Mouse (Mus musculus): ENCODE results near the gene Anapc11. TPM values are rescaled to one million over a fixed set of nuclear protein-coding genes. Genes with fewer than 3 reads are reported as not detected.

Gene Anapc11
- total RNA-seq, 2 experiments from 2014 or later = 54.0 to 55.6 TPM

DNA sequence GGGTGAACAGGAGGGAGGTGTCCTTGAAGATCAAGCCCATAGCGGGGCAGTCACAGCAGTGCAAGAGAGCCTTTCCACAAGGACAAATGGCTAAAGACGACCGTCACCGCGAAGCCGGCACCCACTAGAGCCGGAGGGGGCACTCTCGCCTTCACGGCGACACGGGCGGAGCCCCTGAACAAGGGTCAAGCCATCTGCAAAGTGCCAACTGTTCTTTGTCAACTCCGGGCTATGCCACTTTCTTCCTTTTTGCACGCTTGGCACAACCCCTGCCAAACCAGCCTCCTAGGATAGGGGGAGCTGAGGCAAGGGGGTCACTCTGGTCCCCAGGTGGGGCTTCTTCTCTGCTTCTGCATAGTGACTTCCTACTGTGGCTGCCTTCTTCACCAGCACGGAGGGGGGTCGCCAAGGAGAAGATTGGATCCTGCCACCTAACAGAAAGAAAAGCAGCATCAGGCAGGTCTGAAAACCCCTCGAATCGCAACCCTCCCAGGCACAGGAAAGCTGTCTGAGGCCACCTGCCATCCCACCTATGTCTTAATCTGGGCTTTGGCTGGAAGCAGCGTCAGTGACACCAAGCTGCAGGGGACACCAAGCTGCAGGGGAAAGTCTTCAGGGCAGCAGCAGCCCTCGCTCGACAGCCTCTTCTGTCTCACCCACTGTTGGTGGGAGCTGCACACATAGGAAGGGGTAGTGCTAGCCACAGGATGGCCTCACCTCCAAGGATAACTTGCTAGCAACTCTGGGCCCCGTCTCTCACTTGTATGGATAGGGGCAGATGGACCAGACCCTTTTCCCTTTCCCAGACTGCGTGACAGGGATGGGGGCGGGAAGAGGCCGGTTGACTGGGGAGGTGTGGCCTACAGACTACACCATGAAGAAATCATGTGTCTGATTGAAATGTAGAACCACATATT is 20.7 kb downstream of the Anapc11 start:
- intact Hi-C loops (cut with DNase I; ENCODE audit: low total_unique reads) = no loop called here
- DNase-seq = no peak

DNA sequence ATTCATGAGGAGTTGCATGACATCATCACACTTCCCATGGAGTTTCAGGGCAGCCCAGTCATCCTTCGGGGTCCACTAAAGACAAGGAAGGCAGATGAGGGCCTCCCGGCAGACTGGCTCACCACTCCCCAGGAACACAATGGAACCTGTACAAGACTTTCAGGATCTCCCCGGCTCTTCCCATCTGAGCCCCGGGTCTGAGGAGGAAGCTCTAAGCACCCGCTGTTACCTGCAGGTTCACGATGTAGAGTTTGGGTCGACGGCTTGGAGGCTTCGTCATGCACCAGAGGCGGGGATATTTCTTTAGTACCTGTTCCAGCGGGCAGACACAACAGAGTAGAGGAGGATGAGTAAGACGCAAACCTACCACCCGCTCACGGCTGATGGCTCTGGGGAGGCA is 22.0 kb downstream of the Anapc11 start:
- intact Hi-C loops (cut with DNase I; ENCODE audit: low total_unique reads) = no loop called here

DNA sequence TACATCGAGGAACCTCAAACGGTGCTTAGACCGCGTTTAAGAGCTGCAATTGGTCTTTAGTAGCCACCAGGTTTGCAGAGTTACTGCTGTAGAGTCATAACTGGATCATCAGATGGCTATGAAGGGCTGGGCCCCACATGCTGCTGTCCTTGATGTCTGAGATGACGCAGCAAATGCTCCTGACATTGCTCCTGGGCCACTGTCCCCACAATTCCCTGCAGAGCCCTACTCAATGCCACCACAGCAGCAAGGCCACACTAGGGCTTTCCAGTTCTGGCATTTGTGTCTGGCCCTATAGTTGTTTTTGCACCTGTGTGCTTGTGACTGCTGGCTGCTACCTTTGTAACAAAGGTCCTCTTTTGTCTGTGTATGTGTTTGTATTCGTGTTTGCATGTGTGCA is 24.6 kb downstream of the Anapc11 start:
- intact Hi-C loops (cut with DNase I; ENCODE audit: low total_unique reads) = no loop called here
- DNase-seq = no peak

More for the DNA sequence above, 22.0 kb downstream of the Anapc11 start:
- DNase-seq = no peak

DNA sequence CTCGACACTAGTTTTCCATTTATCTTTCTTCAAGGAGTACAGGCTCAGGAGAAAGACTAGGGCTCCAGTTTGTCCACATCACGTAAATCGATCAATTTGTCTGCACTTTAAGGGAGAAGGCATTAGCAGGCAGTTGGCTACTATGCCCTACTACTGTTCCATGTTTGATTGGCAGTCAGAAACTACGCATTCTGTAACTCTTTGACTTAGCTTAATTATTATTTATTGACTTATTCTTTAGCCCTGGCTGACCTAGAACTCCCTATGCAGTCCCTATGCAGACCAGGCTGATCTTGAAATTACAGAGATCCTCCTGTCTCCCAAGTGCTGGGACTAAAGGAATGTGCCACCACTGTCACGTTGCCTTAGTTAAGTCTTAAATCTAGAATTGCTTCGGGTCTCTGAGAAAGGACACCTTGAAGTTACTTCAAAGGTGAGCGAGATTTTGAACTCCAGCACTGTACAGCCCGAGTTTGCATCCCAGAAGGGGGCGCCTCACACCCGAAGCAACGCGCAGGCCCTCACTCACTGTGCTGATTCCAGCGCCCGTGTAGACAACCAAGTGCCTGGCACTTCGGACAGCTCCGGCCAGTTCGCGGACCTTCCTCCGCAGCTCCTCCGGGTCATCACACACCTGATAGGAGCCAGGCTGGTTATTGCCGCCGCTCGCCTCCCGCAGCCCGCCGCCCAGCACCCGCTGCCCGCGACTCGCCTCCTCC is 25.9 kb downstream of the Anapc11 start:
- intact Hi-C loops (cut with DNase I; ENCODE audit: low total_unique reads) = no loop called here
- peak; percentile 69 for DNase-seq

DNA sequence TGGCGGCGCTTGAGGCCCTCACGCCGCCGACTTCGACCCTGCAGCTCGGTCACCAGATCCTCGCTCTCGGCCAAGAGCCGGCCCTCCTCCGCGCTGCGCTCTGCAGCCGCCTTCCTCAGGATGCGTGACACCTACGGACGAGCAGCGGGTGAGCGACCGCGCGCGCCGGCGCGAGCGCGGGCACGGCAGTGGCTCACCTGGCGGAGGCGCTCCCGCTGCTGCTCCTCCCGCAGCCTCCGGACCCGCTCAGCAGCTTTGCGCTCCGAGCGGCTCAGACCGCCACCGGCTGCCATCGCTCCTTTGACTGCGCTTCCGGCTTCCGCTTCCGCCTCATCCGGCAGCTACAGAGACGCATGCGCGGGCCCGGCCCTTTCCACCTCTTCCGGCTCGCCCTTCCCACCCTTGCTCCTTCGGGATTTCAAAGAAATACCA is 26.5 kb downstream of the Anapc11 start:
- peak; percentile 89 for DNase-seq
- intact Hi-C loops (cut with DNase I; ENCODE audit: low total_unique reads) = no loop called here

DNA sequence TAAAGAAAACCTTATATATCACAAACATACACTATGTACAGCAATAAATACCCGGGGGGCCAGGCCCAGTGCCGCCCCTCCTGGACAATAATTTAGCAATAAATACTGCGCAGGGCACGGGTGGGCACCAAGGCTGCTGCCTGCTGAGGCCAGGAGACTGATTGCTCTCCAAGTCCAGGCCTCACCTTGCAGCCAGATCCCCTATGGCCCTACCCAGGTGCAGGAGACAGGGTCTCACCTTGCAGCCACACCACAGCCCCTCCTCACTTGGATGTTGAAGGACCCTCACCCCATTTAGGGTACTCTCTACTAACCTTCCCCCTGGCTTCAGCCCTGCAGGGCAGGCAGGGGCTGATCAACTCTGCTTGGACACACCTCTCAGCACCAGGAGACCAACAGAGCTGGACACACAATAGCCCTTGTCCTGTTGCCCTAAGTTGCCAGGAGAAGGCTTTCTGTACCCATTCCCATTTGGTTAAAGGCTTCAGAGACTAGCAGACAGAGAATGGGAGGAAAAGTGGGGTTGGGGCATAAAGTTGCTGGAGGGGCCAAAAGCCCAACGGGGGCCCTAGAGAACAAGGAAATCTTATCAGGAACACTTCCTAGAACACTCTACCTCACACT is 27.0 kb downstream of the Anapc11 start, which contains the start of gene Sirt7:
Sirt7 (minus strand) TSS at position 89 of the 624 bp plus-strand sequence.
- DNase-seq = no peak
- intact Hi-C loops (cut with DNase I; ENCODE audit: low total_unique reads) = no loop called here

DNA sequence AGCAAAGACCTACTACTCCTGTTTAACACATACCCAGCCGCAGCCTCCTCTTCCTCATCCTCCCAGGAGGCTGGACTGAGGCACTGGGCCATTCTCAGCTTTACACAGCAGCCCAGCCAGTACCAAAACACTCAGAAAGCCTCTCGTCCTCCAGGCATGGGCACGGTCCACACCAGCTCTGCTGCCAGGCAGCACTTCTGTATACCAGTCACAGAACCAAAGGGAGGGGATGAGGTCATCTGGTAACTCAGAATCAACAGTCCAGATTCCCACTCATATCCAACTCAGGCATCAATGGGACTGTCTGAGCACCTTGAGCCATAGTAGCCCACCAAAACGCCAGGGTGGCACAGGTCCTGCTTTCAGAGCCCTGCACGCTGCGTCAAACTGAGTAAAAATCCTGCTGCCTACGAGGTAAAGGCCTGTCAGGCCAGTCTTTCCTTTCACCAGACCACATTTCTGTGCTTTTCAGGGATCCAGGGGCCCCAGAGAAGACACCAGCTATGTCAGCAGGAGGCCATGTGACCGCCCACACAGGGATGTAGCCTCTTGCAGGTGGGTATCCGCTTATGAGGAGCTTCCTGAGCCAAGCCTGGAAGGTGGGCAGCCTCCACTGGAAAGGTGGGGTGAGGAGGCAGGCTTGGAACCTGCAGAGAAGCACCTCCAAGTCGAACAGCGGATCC is 28.7 kb downstream of the Anapc11 start:
- intact Hi-C loops (cut with DNase I; ENCODE audit: low total_unique reads) = no loop called here
- no peak for DNase-seq

DNA sequence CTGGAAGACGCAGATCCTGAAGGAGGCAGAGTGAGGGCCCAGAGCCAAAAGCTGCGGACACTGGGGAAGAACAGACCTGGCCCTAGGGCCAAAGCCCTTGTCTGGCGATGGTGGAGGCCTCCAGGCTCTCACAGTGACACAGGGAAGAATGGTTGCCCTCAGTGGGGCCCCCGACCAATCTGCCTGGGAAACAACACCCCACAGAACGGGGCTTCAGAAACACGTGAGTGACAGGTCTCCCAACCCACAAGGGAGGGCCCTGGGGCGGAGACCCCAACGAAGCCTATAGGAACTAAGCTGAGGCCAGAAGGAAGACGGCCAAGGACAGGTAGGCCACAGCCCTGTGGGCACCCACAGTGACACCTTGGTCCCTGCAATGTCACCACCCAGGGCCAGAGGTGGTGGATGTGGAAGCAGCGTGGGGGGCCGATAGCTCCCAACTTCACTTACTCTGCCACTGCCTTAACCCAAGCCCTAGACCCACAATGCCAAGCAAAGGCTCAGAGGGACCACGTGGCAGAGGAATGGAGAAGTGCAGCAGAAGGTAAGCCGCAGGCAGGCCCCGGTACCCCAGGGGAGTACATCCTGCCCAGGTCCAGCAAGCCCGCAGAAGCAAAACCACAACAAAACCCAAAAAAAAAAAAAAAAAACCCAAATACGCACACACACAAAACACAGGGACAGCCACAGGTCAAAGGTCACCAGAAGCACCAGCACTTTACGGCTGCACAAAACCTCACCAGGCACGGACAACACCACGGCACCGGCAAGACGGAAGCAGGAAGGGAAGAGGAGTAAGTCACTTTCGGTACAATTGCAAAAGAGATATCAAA is 29.5 kb downstream of the Anapc11 start:
- intact Hi-C loops (cut with DNase I; ENCODE audit: low total_unique reads) = no loop called here
- DNase-seq = no peak

DNA sequence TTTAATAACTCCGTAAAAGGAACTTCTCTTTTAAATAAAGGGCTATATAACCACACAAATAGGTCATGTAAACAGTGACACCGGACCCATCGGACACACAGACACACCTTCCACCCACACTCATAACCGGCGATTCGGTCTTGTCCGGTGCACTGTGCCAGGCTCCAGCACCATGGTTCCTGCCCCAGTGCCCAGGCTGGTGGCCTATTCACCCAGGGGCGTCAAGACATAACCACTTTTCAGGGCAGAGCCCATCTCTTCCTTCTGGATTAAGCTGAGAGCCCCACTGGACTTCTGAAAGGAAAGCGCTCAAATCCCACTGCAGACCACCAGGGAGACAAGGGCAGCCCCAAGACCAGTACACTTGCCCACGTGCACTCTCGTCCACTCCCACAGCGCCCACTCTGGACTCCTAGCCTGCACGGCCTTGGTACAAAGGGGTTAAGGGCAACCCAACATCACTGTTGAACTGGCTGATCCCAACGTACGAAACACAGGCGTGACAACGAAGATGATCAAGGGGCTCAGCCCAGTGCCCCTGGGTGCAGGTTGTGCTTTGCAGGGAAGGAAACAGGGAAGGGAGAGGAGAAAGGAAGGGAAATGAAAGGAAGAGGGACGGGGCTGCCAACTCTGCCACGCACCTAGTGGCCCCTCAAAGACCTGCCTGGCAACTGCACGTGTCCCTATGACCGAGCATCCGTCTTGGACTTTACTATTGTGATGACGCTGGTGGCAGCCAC is 30.6 kb downstream of the Anapc11 start:
- DNase-seq = no peak
- intact Hi-C loops (cut with DNase I; ENCODE audit: low total_unique reads) = no loop called here

DNA sequence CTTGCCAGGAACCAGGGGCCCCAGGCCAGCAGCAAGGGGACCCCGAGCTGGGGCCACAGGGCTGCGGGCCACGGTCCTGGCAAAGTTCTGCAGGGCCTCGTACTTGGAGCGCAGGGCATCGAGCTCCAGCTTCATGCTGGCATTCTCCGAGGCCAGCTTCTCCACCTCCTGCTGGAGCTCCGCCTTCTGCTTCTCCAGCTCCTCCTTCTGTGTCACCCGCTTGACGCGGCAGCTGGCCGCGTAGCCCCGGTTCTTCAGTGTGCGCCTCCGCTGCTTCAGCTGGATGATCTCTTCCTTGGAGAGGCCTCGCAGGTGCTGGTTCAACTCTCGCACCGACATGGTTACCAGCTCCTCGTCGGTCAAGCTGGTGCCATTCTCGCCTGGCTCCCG is 31.1 kb downstream of the Anapc11 start:
- intact Hi-C loops (cut with DNase I; ENCODE audit: low total_unique reads) = no loop called here
- no peak for DNase-seq

DNA sequence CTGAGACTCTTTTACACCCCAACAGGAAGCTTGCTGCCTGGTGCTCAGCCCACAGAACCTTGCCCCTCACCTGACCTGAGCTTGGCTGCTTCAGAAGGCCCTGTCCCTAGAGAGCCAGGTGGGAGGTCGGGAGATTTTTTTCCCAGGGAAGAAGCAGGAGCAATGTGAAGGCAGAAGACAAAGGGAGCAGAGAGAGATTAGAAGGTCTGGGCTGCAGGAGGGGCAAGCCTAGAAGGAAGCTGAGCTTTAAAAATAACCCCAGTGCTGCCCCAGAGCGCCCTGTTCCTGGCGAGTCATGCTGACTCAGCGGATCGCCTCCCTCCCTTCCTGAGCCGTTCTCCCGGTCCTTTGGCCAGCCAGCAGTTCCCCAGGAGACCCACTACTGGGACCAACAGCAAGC is 31.7 kb downstream of the Anapc11 start:
- DNase-seq = peak; percentile 61
- intact Hi-C loops (cut with DNase I; ENCODE audit: low total_unique reads) = no loop called here

DNA sequence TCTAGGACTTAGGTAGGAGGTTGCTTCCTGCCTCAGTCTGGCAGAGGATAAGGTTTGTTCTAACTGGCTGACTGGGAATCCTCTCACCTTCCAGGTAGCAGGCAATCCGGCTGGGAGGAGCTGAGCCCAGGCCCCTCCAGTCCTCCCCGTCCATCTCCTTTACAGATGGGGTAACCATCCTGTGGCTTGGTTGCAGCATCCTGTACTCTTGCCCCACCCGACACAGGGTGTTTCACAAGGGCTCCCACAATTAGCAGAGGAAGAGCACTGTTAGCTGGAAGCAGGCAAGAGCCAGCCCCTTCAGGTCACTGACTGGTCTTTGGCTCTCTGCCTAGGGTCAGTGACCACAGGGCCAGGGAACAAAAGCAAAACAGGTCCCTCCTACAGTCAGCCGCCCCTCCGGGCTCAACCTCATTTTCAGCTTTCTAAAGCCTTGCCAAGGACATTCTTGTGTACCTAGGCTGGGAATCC is 32.2 kb downstream of the Anapc11 start:
- no peak for DNase-seq
- intact Hi-C loops (cut with DNase I; ENCODE audit: low total_unique reads) = no loop called here

DNA sequence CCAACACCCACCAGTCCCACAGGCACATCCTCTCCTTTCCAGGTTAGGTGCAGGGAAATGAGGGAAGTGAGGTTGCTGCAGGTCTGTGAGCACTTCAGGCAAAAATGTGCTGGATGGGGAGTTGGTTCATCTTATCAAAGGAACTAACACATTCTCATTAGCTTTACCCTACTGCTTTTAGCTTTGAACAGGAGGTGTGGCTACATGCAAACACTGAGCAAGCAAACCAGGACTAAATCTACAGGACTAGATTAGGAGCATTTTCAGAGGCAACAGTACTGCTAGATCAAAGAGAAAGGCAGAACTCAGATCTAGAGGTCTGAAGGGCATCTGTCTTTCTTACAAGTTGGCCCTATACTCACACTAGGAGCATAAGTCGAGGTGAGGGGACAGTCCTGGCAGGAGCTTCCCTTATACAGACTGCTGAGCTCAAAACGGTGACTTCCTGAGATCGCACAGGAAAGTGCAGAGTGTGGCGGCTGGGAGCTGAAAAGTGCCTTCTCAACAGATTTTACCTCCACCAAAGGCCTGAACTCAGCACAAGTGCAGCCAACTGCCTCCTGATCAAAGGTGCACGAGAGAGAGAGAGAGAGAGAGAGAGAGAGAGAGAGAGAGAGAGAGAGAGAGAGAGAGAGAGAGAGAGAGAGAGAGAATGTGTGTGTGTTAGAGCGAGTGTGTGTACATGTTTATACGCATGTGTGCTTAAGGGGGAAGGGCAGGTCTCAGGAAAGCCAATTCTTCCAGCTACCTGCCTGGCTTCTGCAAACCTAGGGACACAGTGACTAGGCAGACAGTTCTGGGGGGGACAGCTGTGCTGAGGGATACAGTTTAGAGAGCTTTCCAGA is 32.9 kb downstream of the Anapc11 start:
- intact Hi-C loops (cut with DNase I; ENCODE audit: low total_unique reads) = no loop called here
- DNase-seq = no peak

DNA sequence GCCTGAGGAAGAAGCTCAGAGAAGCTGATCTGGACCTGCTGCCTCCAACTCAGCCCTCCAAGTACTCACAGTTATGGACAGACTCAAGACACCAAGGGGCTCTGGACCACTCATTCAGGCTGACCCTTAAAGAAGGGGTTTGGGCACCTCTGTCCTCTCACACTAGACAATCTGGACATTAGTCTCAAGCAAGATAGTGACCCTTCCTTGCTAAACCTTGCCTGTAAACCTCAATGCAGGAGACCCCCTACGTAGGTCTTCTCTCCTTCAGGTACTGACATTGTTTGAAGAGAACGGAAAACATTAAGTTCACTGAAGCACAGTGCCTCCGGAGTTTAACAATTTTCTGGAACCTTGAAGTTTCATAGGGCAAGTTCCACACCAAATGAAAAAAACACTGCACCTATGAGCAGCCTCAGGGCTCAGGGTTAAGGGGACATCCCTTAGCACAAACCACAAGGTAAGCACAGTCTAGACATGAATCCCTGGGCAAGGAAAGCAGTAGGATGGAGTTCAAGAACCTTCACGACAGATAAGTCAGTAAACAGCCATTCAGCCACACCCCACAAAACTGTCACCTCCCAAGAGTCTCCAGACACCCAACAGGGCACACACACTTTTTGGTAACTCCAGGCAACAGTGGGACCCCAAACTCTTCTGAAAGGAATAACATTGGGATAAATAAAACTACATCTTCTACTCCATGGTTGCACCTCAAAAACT is 33.7 kb downstream of the Anapc11 start:
- intact Hi-C loops (cut with DNase I; ENCODE audit: low total_unique reads) = no loop called here
- no peak for DNase-seq

DNA sequence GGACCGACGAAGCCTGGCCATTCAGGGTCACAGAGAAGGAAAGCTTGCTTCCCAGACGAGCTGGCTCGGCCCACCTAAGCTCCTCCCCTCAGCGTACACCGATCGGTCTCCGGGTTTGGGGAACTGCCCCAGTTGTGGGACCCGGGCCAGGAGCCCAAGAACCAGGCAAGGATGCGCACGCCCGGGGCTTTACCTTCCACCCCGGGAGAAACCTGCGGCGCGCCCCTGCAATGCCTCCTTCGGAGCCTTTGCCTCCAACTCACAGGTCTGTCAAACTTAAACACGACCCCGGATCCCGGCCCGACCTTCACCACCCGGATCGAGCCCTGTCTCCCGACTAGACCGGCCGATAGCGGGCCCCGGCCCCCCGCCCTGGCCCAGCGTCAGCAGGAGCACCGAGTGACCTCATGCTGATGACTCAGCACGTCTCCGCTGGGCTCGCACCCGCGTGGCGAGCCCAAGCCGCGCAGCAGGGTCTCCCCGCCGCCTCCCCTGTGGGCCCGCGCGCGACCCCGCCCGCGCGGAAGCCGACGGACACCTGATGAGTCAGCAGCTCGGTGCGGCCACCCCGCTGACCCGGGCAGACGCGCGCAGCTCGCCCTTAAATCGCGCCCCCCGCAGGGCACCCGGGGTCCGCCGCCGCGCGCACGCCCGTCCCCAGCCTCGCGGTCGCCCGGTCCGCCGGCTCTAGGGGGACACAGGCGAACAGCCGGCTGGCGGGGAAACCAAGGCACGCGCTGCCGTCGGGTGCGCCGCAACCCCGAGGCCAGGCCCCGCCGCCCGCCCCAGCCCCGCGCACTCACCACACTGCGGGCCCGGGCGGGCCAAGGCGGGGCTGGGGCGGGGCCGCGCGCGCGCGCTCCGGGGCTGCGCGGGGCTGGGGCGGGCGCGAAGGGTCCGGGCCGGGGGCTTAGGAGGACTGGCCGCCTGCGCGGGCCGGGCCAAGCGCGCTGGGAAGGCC is 34.6 kb downstream of the Anapc11 start:
- intact Hi-C loops (cut with DNase I; ENCODE audit: low total_unique reads) = no loop called here
- peak; percentile 81 for DNase-seq
